Mouse (Mus musculus): ENCODE measurements around the gene Mrgprf.

DNA sequence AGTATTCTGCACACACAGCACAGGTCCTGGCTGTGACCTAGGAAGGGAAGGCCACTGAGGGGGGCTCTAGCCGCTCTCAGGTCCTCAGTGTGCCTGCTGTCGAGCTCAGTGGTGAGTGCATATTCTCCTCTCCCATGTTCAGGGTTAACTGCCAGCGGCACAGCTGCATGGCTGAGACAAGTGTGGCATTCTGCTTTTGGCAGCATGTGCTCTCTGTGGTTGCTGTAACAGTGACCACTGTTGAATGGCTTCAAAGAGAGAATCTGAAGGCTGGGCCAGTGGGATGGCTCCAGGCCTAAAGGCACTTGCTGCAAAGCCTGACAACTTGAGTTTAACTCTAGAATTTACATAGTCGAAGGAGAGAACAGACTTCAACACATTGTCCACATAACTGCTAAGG is 16.9 kb downstream of the Mrgprf start:
- TF ChIP-seq CTCF (IDR thresholded peaks at IDR 0.05; ENCODE audit: low read depth) (no peak), EP300 (optimal IDR thresholded peaks at IDR 0.05) (no peak)
